Comparison of ENCODE assay signal across 8 mouse cellular contexts in the genomic region with DNA sequence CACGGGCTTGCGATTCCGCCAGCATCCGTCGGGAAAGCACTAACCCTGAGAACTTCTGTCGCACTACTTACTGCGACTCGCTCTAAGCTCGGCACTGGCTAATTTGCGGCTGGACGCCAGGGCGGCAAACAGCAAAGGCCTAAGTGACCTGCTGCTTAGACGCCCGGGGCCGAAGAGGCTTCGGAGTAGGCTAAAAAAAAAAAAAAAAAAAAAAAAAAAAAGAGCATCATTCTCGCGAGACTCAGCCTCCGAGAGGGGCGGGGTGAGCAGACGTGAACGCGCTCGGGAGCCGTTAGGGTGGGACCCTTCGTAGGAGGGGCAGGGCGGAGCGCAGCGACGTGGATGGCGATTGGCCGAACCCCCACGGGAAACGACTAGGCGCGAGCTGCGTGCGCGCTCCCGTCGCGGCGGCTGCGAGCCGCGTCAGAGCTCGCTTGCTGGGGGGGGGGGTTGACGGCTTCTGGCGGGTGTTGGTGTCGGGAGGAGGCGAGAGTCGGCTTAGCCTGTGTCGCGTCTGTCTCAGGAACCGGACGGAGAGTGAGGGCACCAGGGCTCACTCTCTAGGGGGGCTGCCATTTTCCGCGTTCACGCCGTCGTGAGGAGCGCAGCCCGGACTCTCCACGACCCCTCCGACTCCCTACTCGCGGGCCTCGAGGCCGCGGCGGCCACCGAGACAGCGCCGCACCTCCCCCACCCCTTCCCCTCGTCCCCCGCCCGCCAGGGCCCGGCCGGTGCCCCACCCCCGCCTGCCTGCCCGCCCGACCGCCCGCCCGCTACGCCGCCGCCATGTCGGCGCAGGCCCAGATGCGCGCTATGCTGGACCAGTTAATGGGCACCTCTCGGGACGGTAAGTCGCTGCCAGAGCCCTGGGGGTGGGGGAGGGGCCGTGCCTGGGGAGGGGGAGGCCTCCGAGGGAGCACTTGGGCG. TPM values are rescaled to one million over a fixed set of nuclear protein-coding genes. Genes with fewer than 3 reads are reported as not detected.
DNase-seq lines count a peak whose midpoint lies in the region; ATAC-seq and TF ChIP-seq lines count a peak whose summit lies in the region.

Gene Luc7l2, plus strand, starts transcription at position 273 of the 927 bp plus-strand sequence.

- H3K36me3 ChIP-seq in megakaryocyte, embryonic 14.5 days (replicated peaks; ENCODE audit: low read length) = peaks cover 20% of the 10 kb centered on the region

- H3K27ac ChIP-seq in cortical plate, adult 2 months (ENCODE audit: insufficient read depth, low read length) = peak within 1 kb of the TSS; percentile 97

- DNase-seq in gastrocnemius, adult 8-10 months (ENCODE audit: low spot score in 2 of 2) = peak; percentile 90 to 96
- DNase-seq in hindlimb bud, embryonic 11.5 days (ENCODE audit: extremely low spot score, low read depth, low spot score) = peak; percentile 89
- peak; percentile 75 to 96 for DNase-seq in left cerebral cortex, adult 8-10 months (ENCODE audit: low spot score in 2 of 2)
- peak; percentile 98 to 99 for DNase-seq in right cerebral cortex, postnatal 10 days (ENCODE audit: low spot score in 2 of 2)
- DNase-seq in urinary bladder, postnatal 25 days (ENCODE audit: low spot score) = peak; percentile 87

- H3K27me3 ChIP-seq in megakaryocyte, embryonic 14.5 days (replicated peaks) = no peaks in the 10 kb centered on the region

- no peaks in the 10 kb centered on the region for H3K9me3 ChIP-seq in megakaryocyte, embryonic 14.5 days

- ATAC-seq in activated CD4-positive, CD25-positive, alpha-beta regulatory T cell, adult 4 months = peak; percentile 79

- TF ChIP-seq POLR2A in cortical plate, adult 2 months (IDR thresholded peaks at IDR 0.05; ENCODE audit: extremely low read depth, insufficient read depth, low read length) = peak; percentile 76

- no peak for TF ChIP-seq CTCF in cortical plate, adult 2 months (IDR thresholded peaks at IDR 0.05; ENCODE audit: extremely low read depth, insufficient read depth, low read length)

- H3K4me1 ChIP-seq in cortical plate, adult 2 months (ENCODE audit: control insufficient read depth, insufficient read depth, low read length) = peaks cover 3% of the 10 kb centered on the region; the same call in 1 of the 2 replicates
- peaks cover 46% of the 10 kb centered on the region for H3K4me1 ChIP-seq in megakaryocyte, embryonic 14.5 days

- H3K4me3 ChIP-seq in cortical plate, adult 2 months (ENCODE audit: insufficient read depth, low read length) = peak within 1 kb of the TSS; percentile 86
- peak within 1 kb of the TSS; percentile 96 for H3K4me3 ChIP-seq in megakaryocyte, embryonic 14.5 days (replicated peaks)

RNA-seq across cellular contexts. Expression of gene Luc7l2, which starts in this region (rescaled TPM):
- polyA plus RNA-seq in activated CD4-positive, CD25-positive, alpha-beta regulatory T cell, adult 4 months (2017; shearing (Covaris generic)) = 100 to 1,000 TPM; 101 to 117 TPM
- polyA plus RNA-seq in cortical plate, adult 2 months (2012; rRNA removed) = 167 and 188 TPM in 2 replicates
- total RNA-seq in gastrocnemius, adult 8-10 months (2022) = 100 to 1,000 TPM in 2 of 4 experiments, 10 to 100 TPM in 2; 85.1 to 106 (median 96.3) TPM
- total RNA-seq in left cerebral cortex, adult 8-10 months (2022) = 100 to 1,000 TPM; 175 to 178 (median 176) TPM
- polyA plus RNA-seq in megakaryocyte, embryonic 14.5 days (2012; ENCODE audit: insufficient read depth, low replicate concordance) = 22.7 and 54.4 TPM in 2 replicates

Comparison
In these comparisons a context has a peak if more than half of its experiments do, and no peak if none do; other contexts are left out.
1. Peak in every context shown above with its lines: DNase-seq, ATAC-seq, H3K4me3 ChIP-seq and H3K27ac ChIP-seq.